Mouse (Mus musculus): ENCODE measurements around the gene Rreb1. TPM values are rescaled to one million over a fixed set of nuclear protein-coding genes. Genes with fewer than 3 reads are reported as not detected.
A peak's percentile ranks its signal among the peaks of the same experiment; 100 is the strongest.
"Not testable (repeated sequence)": the region's sequence is repeated elsewhere in the genome, so short reads cannot be mapped to it uniquely, and the experiment has no call there.

The Rreb1 gene
- polyA plus RNA-seq, 1 experiment from 2014 or later = 14.3 TPM

DNA sequence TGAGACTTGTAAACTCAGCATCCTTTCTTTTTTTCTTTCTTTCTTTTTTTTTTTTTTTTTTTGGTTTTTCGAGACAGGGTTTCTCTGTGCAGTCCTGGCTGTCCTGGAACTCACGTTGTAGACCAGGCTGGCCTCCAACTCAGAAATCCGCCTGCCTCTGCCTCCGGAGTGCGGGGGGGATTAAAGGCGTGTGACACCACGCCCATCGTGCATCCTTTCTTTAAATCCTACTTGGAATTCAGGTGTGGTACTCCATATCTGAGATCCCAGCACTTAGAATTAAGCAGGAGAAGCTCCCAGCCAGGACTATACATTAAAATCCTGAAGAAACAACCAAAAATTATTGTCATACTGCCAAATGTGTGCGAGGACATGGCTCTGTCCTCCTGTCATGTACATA is 57.6 kb downstream of the Rreb1 start:
- H3K27me3 ChIP-seq (ENCODE audit: insufficient read depth, poor library complexity, severe bottlenecking); H3K36me3 ChIP-seq; H3K9me3 ChIP-seq; DNase-seq (ENCODE audit: low spot score); H3K27ac ChIP-seq; H3K4me3 ChIP-seq: not testable (repeated sequence)
- 91% methylated on average over 9 of the region's 9 CpGs for WGBS
- H3K4me1 ChIP-seq = peaks cover 38% of the 10 kb centered on the region

DNA sequence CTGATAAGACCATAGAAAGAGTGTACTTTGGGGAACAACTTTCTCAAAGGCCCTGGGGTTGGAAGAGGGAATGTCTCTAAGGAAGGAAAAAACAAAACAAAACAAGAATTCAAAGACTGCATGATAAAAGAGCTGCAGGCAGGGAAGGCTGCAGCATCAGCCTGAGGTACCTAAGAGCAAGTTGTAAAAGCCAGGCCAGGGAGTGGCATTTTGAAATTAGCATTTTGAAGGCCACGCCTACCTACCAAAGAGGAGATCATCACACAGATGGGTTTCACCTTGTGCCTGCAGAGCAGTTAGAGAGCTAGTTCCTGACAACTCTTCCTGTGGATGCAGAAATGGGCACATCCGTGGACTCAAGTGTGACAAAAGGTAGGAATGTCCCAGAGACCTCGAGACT is 59.2 kb downstream of the Rreb1 start:
- H3K9me3 ChIP-seq = no peaks in the 10 kb centered on the region
- no peak overlapping the region for H3K27ac ChIP-seq
- peaks cover 26% of the 10 kb centered on the region for H3K4me1 ChIP-seq
- 62% methylated on average over 3 of the region's 3 CpGs for WGBS
- peaks cover 3% of the 10 kb centered on the region; the same call in 1 of the 2 replicates for H3K36me3 ChIP-seq
- no peak for DNase-seq (ENCODE audit: low spot score)
- H3K27me3 ChIP-seq (ENCODE audit: insufficient read depth, poor library complexity, severe bottlenecking) = no peaks in the 10 kb centered on the region
- no peak overlapping the region for H3K4me3 ChIP-seq

GRCm38 (mm10) chr13:37838260-37839183 is 60.3 kb downstream of the Rreb1 start:
- 85% methylated on average over 18 of the region's 18 CpGs for WGBS
- peaks cover 3% of the 10 kb centered on the region; the same call in 1 of the 2 replicates for H3K36me3 ChIP-seq
- H3K4me3 ChIP-seq = no peak overlapping the region
- DNase-seq (ENCODE audit: low spot score) = no peak
- H3K4me1 ChIP-seq = peaks cover 19% of the 10 kb centered on the region
- no peaks in the 10 kb centered on the region for H3K27me3 ChIP-seq (ENCODE audit: insufficient read depth, poor library complexity, severe bottlenecking)
- H3K9me3 ChIP-seq = no peaks in the 10 kb centered on the region
- H3K27ac ChIP-seq = no peak overlapping the region

- 78% methylated on average over 7 of the region's 7 CpGs for WGBS
- Histone ChIP-seq H3K36me3 (peaks cover 3% of the 10 kb centered on the region; the same call in 1 of the 2 replicates), H3K27ac (no peak overlapping the region), H3K4me3 (no peak overlapping the region), H3K4me1 (peaks cover 45% of the 10 kb centered on the region), H3K9me3 (no peaks in the 10 kb centered on the region), H3K27me3 (ENCODE audit: insufficient read depth, poor library complexity, severe bottlenecking) (no peaks in the 10 kb centered on the region)
- DNase-seq (ENCODE audit: low spot score) = no peak
Measured at GRCm38 (mm10) chr13:37843241-37843640, 65.0 kb downstream of the Rreb1 start.

GRCm38 (mm10) chr13:37843844-37844243 is 65.6 kb downstream of the Rreb1 start:
- DNase-seq (ENCODE audit: low spot score) = no peak
- WGBS = 65% methylated on average over 10 of the region's 10 CpGs

GRCm38 (mm10) chr13:37845156-37845555 is 67.0 kb downstream of the Rreb1 start:
- WGBS = 55% methylated on average over 3 of the region's 3 CpGs
- Histone ChIP-seq H3K4me3 (no peak overlapping the region), H3K9me3 (no peaks in the 10 kb centered on the region), H3K36me3 (no peaks in the 10 kb centered on the region), H3K27ac (no peak overlapping the region; the same call in 1 of the 2 replicates), H3K4me1 (peaks cover 41% of the 10 kb centered on the region), H3K27me3 (ENCODE audit: insufficient read depth, poor library complexity, severe bottlenecking) (no peaks in the 10 kb centered on the region)
- no peak for DNase-seq (ENCODE audit: low spot score)

More at GRCm38 (mm10) chr13:37843844-37844243, 65.6 kb downstream of the Rreb1 start:
- Histone ChIP-seq H3K4me1 (peaks cover 41% of the 10 kb centered on the region), H3K9me3 (no peaks in the 10 kb centered on the region), H3K4me3 (no peak overlapping the region), H3K36me3 (no peaks in the 10 kb centered on the region), H3K27me3 (ENCODE audit: insufficient read depth, poor library complexity, severe bottlenecking) (no peaks in the 10 kb centered on the region), H3K27ac (no peak overlapping the region)

GRCm38 (mm10) chr13:37845641-37846040 is 67.4 kb downstream of the Rreb1 start:
- WGBS = 69% methylated on average over 7 of the region's 7 CpGs
- H3K27ac ChIP-seq = no peak overlapping the region
- no peaks in the 10 kb centered on the region for H3K36me3 ChIP-seq
- no peak overlapping the region for H3K4me3 ChIP-seq
- peak; percentile 31 for DNase-seq (ENCODE audit: low spot score)
- H3K27me3 ChIP-seq (ENCODE audit: insufficient read depth, poor library complexity, severe bottlenecking) = no peaks in the 10 kb centered on the region
- H3K9me3 ChIP-seq = no peaks in the 10 kb centered on the region
- H3K4me1 ChIP-seq = peaks cover 41% of the 10 kb centered on the region

DNA sequence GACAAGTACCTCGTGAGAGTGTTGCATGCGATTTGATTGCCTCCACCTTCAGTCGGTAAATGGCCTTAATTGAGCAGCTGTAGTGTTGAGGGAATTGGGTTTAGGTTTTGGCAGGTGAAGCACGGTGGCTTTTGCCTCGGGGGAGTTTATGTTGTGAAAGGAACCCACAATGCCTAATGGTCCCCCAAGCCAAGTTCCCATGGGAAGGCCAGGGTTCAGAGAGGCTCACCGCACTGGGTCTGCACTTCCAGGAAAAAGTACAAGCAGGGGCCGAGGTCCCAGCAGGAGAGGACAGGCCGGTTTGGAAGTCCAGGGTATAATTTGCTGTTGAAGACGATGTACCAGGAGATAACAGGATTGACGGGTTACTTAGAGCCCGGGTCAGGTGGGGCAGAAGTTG is 68.3 kb downstream of the Rreb1 start:
- Histone ChIP-seq H3K27ac (no peak overlapping the region), H3K4me3 (no peak overlapping the region), H3K36me3 (no peaks in the 10 kb centered on the region), H3K9me3 (no peaks in the 10 kb centered on the region), H3K4me1 (peaks cover 41% of the 10 kb centered on the region), H3K27me3 (ENCODE audit: insufficient read depth, poor library complexity, severe bottlenecking) (no peaks in the 10 kb centered on the region)
- DNase-seq (ENCODE audit: low spot score) = peak; percentile 56
- WGBS = 78% methylated on average over 11 of the region's 11 CpGs

GRCm38 (mm10) chr13:37846962-37847570 is 68.9 kb downstream of the Rreb1 start:
- Histone ChIP-seq H3K27ac (no peak overlapping the region), H3K27me3 (ENCODE audit: insufficient read depth, poor library complexity, severe bottlenecking) (no peaks in the 10 kb centered on the region), H3K9me3 (no peaks in the 10 kb centered on the region), H3K4me3 (no peak overlapping the region), H3K36me3 (no peaks in the 10 kb centered on the region), H3K4me1 (peaks cover 45% of the 10 kb centered on the region)
- DNase-seq (ENCODE audit: low spot score) = peak; percentile 73
- 67% methylated on average over 9 of the region's 9 CpGs for WGBS

- Histone ChIP-seq H3K27ac (no peak overlapping the region), H3K4me3 (no peak overlapping the region), H3K4me1 (peaks cover 51% of the 10 kb centered on the region), H3K9me3 (no peaks in the 10 kb centered on the region), H3K27me3 (ENCODE audit: insufficient read depth, poor library complexity, severe bottlenecking) (no peaks in the 10 kb centered on the region), H3K36me3 (no peaks in the 10 kb centered on the region)
- DNase-seq (ENCODE audit: low spot score) = no peak
- WGBS = 86% methylated on average over 17 of the region's 17 CpGs
Measured at GRCm38 (mm10) chr13:37847601-37848358, 69.6 kb downstream of the Rreb1 start.

DNA sequence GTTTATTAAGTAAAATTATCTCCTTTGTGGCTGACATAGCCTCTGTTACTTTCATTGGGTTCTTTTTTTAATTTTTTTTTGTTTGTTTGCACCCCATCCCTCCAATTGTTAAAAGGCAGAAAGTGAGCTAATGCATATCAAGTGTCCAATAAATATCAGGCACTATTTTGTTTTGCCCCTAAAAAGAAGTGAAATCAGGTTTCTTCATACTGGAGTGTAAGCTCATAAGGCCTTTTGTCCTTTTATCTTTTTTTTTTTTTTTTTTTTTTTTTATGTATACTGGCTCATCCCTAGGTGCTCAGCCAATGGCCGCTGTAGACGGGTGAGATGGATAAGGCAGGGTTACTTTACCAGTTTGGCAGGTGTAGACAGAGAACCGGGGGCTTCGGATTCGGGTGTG is 70.2 kb downstream of the Rreb1 start:
- no peak for DNase-seq (ENCODE audit: low spot score)

DNA sequence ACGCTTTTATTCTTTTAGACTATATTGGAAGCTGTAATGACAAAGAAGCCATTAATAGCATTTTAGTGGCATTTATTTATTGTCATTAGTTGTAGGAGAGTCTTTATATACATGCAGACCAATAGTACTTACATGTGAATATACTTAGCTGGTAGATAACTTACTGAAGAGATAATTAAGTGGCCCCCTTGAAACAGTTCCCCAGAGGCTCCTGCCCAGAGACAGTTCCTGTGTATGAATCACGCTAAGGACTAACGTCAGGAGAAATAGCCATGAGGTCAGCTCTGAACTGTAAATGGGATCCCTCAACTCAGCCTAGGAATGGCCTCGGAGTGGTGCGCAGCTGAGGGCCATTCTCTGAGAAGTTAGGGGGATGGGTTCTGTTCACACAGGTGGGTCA is 73.4 kb downstream of the Rreb1 start:
- H3K4me1 ChIP-seq = peaks cover 49% of the 10 kb centered on the region

More for the DNA sequence above, 70.2 kb downstream of the Rreb1 start:
- no peak overlapping the region for H3K4me3 ChIP-seq
- peaks cover 52% of the 10 kb centered on the region for H3K4me1 ChIP-seq
- no peaks in the 10 kb centered on the region for H3K27me3 ChIP-seq (ENCODE audit: insufficient read depth, poor library complexity, severe bottlenecking)
- H3K27ac ChIP-seq = no peak overlapping the region
- WGBS = 82% methylated on average over 5 of the region's 5 CpGs
- no peaks in the 10 kb centered on the region for H3K36me3 ChIP-seq
- no peaks in the 10 kb centered on the region for H3K9me3 ChIP-seq

More for the DNA sequence above, 73.4 kb downstream of the Rreb1 start:
- H3K9me3 ChIP-seq = no peaks in the 10 kb centered on the region
- no peak overlapping the region for H3K27ac ChIP-seq
- DNase-seq (ENCODE audit: low spot score) = no peak
- H3K4me3 ChIP-seq = no peak overlapping the region
- H3K36me3 ChIP-seq = no peaks in the 10 kb centered on the region
- 69% methylated on average over 5 of the region's 5 CpGs for WGBS
- H3K27me3 ChIP-seq (ENCODE audit: insufficient read depth, poor library complexity, severe bottlenecking) = no peaks in the 10 kb centered on the region
